Mouse (Mus musculus) hindbrain, embryonic 13.5 days (tissue): ENCODE measurements at regions not wholly inside any gene's neighbourhood (a gene's known extent, or its start where the extent isn't known, plus 50 kb on each side); places are given as distances from the start of the nearest gene placed in this dataset.
A peak's percentile ranks its signal among the peaks of the same experiment; 100 is the strongest.

Experiments
- ATAC-seq: fragments of 200-750 bp; cut with Nextera tagmentation; 2 replicates; pipeline ENCODE4 v1.8.0; 2017; ENCODE audit warnings: moderate TSS enrichment; ENCODE audit not compliant: low FRiP score
- H3K27ac ChIP-seq: fragments of 300-500 bp; sonication (generic); 2 replicates; pipeline ENCODE4 v1.5.1; 2015; ENCODE audit warnings: inconsistent platforms, mild to moderate bottlenecking, moderate library complexity
- H3K27me3 ChIP-seq: fragments of 300-500 bp; sonication (generic); 2 replicates; pipeline ENCODE4 v1.6.1; 2015; ENCODE audit warnings: mild to moderate bottlenecking, inconsistent platforms
- H3K36me3 ChIP-seq: fragments of 300-500 bp; sonication (generic); 2 replicates; pipeline ENCODE4 v1.6.1; 2015; ENCODE audit warnings: mild to moderate bottlenecking, inconsistent platforms
- H3K4me1 ChIP-seq: fragments of 300-500 bp; sonication (generic); replicated peaks from 2 replicates; pipeline ENCODE4 v1.6.1; 2015; ENCODE audit warnings: inconsistent platforms
- H3K4me2 ChIP-seq: fragments of 300-500 bp; sonication (generic); 2 replicates; pipeline ENCODE4 v1.6.1; 2015; ENCODE audit warnings: inconsistent platforms, mild to moderate bottlenecking, moderate library complexity
- H3K4me3 ChIP-seq: fragments of 300-500 bp; sonication (generic); 2 replicates; pipeline ENCODE4 v1.5.1; 2015; ENCODE audit warnings: mild to moderate bottlenecking, inconsistent platforms
- H3K9ac ChIP-seq: fragments of 300-500 bp; sonication (generic); 2 replicates; pipeline ENCODE4 v1.6.1; 2015; ENCODE audit warnings: mild to moderate bottlenecking, inconsistent platforms
- H3K9me3 ChIP-seq: fragments of 300-500 bp; sonication (generic); 2 replicates; pipeline ENCODE4 v1.6.1; 2016; ENCODE audit warnings: inconsistent platforms
- WGBS: fragments of 180-500 bp; shearing (Covaris S2); methylation state at CpG from one replicate; pipeline ENCODE4 v1.1.7; 2015; 5-methylcytosine and 5-hydroxymethylcytosine counted together

DNA sequence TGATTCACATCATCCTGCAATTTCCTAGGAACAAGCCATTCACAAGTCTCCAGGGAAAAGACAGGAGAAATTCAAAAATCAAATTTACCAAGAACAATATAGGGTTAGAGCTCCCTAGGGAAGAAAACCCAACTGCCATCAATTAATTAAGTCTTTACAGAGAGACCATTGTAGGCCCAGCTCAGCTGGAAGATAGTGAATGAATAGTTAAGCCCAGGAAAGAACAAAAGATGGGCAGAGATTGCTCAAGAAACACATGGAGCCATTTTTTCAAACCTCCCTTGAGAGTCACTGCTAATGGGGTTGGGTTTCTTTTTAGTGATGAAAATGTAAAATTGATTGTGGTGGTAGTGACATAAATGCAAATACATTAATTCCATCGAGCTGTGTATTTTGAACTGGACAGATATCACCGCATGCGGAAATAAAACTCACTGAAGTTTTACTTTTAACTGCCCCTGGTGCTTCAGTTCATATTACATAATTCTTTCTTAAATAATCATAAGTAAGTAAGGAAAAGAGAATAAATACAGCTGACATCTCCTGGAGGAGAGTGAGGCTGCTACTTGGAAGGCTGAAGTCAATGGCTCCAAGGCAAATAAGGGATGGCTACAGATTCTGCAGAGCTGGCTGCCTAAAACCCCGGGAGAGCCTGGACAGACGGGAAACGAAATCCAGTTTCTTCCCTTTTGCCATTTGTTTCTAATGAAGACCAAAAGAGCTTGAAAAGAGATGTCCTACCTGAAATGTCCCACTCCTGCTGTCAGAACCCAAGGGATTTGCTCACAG, 106.5 kb downstream of the Fzd1 start:
- ATAC-seq: peak; percentile 90
- Histone ChIP-seq H3K27ac (no peak overlapping the region), H3K27me3 (no peaks in the 10 kb centered on the region), H3K4me1 (peaks cover 20% of the 10 kb centered on the region), H3K9me3 (no peaks in the 10 kb centered on the region), H3K36me3 (no peaks in the 10 kb centered on the region), H3K9ac (no peak overlapping the region), H3K4me2 (no peak overlapping the region), H3K4me3 (no peak overlapping the region)
- WGBS: 24% methylated on average over 6 of the region's 6 CpGs

DNA sequence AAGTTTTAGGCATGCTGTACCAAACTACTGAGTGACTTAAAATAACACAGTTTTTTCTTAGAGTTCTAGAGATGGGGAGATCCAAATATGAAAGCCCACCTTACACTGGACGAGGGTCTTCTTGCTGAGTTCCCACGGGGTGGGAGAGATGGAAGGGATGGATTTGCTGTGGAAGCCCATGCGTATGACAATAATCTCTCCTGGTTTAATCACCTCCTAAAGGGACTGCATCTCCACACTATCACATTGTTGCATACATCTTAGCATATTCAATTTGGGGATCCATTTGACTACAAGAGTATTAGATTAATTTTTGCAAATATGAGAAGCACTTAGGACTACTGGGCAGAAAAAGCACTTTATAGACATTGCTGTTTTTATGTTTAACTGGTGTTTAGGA, 107.1 kb downstream of the Fzd1 start:
- no peak overlapping the region for H3K9ac ChIP-seq
- H3K9me3 ChIP-seq: no peaks in the 10 kb centered on the region
- no peak overlapping the region for H3K4me3 ChIP-seq
- peaks cover 20% of the 10 kb centered on the region for H3K4me1 ChIP-seq
- ATAC-seq: peak; percentile 65
- no peak overlapping the region for H3K27ac ChIP-seq
- H3K36me3 ChIP-seq: no peaks in the 10 kb centered on the region
- no peak overlapping the region for H3K4me2 ChIP-seq
- 32% methylated on average over 3 of the region's 3 CpGs for WGBS
- no peaks in the 10 kb centered on the region for H3K27me3 ChIP-seq

DNA sequence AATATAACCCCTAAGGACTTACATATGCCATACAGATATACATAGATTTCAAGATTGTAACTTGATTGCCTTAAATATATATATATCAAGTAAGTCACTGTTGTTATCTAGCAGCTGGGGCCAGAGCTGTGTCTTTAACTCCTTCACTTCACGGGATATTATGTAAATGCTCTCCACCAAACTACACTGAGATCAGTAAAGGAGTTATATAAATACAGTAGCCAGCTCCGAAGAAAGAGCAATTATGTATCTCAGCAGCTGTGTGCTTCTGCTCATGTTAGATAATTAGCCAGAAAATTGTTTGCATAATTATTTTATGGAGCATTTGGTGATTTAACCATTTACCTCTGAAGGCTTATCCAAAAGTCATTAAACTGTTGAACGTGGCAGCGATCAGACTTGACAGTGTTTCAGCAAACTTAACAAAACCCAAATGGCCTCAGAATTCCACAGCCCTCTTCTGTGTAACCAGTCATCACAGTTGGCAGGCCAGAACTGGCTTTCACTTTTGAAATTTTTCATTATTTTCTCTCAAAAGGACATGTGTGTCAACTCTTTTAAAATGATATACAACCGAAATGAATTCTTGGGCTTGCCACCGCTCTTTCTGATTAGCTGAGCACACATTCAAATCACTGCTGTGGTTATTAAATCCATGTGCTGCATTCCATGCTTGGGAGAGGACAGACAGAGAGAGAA, 107.8 kb downstream of the Fzd1 start:
- no peak for ATAC-seq
- H3K9me3 ChIP-seq: no peaks in the 10 kb centered on the region
- H3K27me3 ChIP-seq: no peaks in the 10 kb centered on the region
- 51% methylated on average over 6 of the region's 6 CpGs for WGBS
- no peak overlapping the region for H3K4me3 ChIP-seq
- H3K9ac ChIP-seq: no peak overlapping the region
- no peak overlapping the region for H3K27ac ChIP-seq
- H3K36me3 ChIP-seq: no peaks in the 10 kb centered on the region
- H3K4me1 ChIP-seq: peaks cover 20% of the 10 kb centered on the region
- no peak overlapping the region for H3K4me2 ChIP-seq

DNA sequence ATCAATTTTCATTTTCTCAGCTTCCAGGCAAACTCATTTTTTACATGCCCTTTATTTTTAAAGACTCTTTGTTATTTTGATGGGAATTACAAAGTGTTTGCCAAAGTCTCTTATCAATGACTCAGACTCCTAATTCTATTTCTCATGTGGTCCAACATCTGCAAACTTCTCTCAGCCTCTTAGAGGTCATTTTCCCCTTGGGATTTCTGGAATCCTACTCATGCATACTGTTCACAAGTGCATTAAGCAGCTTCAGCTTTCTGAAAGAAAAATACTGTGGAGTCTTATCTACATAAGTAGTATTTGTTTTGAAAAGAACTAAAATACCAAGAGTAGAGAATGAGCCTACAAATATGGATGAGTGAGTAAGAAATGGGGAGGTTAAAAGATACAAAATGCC, 116.8 kb downstream of the Fzd1 start:
- Histone ChIP-seq H3K4me2 (no peak overlapping the region), H3K4me3 (no peak overlapping the region), H3K27ac (no peak overlapping the region), H3K36me3 (no peaks in the 10 kb centered on the region), H3K4me1 (no peaks in the 10 kb centered on the region), H3K9ac (no peak overlapping the region), H3K9me3 (no peaks in the 10 kb centered on the region), H3K27me3 (no peaks in the 10 kb centered on the region)
- ATAC-seq: no peak

DNA sequence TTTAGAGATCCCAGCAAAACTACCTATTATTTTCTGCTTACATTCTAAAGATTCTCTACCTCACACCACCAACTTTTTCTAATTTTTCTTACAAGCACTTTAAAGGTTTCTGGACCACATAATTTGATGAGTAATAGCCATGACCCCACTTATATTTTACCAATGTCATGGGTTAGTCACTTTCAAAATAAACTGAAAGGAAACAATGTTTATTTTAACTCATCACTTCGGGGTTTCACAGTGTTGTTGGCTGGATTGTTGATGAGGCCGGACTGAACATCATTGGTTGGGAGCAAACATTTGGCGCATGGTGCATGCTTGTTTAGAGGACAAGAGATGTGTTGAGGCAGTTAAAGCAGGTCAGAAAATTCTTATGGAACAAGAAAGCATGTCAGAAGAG, 124.1 kb downstream of the Fzd1 start:
- Histone ChIP-seq H3K4me2 (no peak overlapping the region), H3K9me3 (no peaks in the 10 kb centered on the region), H3K4me3 (no peak overlapping the region), H3K36me3 (no peaks in the 10 kb centered on the region), H3K27ac (no peak overlapping the region), H3K27me3 (no peaks in the 10 kb centered on the region), H3K9ac (no peak overlapping the region), H3K4me1 (no peaks in the 10 kb centered on the region)
- WGBS: 86% methylated on average over 3 of the region's 3 CpGs
- no peak for ATAC-seq

DNA sequence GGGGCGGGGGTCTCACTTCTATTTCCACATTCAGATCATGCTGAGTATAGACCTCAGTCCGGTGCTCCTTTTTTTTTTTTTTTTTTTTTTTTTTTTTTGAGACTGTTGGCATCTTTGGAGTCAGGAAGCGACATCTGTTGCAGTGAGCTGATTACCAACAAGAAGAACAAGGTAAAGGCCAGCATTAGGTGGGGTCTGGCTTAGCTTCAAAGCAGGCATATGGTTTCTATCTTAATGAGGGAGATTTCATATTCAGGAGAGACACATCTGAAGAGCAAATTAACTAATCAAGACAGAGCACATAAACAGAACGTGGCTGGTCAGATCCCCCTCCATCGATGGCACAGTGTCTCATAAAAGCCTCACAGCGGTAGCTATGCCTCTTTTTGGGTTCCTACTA, 132.6 kb downstream of the Fzd1 start:
- Histone ChIP-seq H3K4me2 (no peak overlapping the region), H3K36me3 (no peaks in the 10 kb centered on the region), H3K27me3 (no peaks in the 10 kb centered on the region), H3K9me3 (no peaks in the 10 kb centered on the region), H3K27ac (no peak overlapping the region), H3K4me1 (no peaks in the 10 kb centered on the region), H3K9ac (no peak overlapping the region), H3K4me3 (no peak overlapping the region)
- ATAC-seq: no peak
- WGBS: 81% methylated on average over 6 of the region's 6 CpGs

DNA sequence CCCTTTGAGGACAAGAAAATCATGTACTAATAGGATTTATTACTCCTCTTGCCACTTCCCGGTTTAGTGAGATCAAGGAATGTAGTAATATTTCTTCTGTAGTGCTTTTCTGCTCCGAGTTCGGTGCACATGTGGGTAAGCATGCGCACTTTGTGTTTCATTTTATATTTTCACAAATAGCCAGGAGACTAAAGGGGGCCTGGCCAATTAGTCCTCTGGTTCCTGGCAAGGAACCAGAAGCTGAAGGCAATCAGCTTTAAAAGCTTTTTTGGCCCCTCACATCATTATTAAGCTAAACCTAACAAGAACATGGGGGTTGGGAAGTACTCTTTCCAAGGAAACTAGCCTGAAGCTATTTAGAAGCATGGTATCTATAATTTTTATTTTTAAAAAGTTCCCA, 134.2 kb downstream of the Fzd1 start:
- Histone ChIP-seq H3K4me2 (no peak overlapping the region), H3K9ac (no peak overlapping the region), H3K4me1 (no peaks in the 10 kb centered on the region), H3K27ac (no peak overlapping the region), H3K36me3 (no peaks in the 10 kb centered on the region), H3K4me3 (no peak overlapping the region), H3K9me3 (no peaks in the 10 kb centered on the region), H3K27me3 (no peaks in the 10 kb centered on the region)
- ATAC-seq: no peak
- WGBS: 77% methylated on average over 4 of the region's 4 CpGs

DNA sequence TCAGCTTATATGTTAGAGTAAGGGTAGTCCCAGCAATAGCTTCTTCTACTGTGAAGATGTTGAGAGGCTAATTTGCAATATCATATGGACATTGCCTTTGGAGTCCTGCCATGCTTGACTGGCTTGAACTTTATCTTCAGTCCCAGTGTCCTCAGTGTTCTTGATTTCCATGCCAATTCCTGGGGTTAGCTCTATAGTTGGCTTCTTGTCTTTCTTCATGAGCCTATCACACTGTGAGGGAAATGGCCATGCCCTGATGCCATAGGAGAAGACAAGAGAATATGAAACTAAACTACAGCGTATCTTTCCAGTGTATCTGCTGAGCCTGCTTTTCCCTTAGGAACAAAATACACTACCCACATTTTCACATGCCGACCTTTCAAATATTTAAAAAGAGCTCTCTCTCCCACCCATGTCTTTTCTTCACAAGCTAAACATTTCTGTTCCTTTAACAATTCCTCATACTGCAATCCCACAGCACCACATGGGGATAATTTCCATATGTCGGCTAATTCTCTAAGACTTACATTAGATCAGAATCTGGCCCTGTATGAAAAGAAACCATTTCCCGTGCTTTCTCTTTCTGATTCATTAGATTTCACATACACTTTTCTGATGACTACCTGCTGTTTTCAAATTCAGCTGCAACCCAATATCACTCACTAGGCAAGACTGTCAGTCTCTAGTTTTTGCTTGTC, 137.2 kb downstream of the Fzd1 start:
- H3K4me3 ChIP-seq: no peak overlapping the region
- H3K36me3 ChIP-seq: no peaks in the 10 kb centered on the region
- no peak overlapping the region for H3K4me2 ChIP-seq
- no peak overlapping the region for H3K27ac ChIP-seq
- no peaks in the 10 kb centered on the region for H3K4me1 ChIP-seq
- H3K9ac ChIP-seq: no peak overlapping the region
- H3K9me3 ChIP-seq: no peaks in the 10 kb centered on the region
- ATAC-seq: no peak
- no peaks in the 10 kb centered on the region for H3K27me3 ChIP-seq
- WGBS: 71% methylated on average over 4 of the region's 4 CpGs

DNA sequence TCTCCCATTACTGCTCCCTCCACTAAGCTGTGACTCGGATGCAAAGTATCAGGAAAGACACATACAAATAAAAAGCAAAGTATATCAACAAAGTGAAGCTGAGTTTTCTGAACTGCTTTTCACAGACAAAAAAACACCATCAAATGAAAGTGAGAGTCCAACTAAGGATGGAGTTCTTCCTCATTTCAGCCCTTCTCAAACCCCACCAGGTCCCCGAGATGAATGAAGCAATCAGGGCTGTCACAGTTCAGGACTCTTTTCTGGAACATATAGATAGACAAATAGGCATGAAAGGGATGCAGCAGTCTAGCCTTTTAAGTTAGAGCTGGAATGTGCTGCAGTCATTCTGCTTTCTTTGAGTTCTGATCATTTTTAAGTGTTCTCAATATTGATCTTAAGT, 142.6 kb downstream of the Fzd1 start:
- Histone ChIP-seq H3K9ac (no peak overlapping the region), H3K27ac (no peak overlapping the region), H3K4me3 (no peak overlapping the region), H3K9me3 (no peaks in the 10 kb centered on the region), H3K36me3 (no peaks in the 10 kb centered on the region), H3K27me3 (no peaks in the 10 kb centered on the region), H3K4me1 (no peaks in the 10 kb centered on the region), H3K4me2 (no peak overlapping the region)
- no peak for ATAC-seq
- 76% methylated on average over 2 of the region's 2 CpGs for WGBS

DNA sequence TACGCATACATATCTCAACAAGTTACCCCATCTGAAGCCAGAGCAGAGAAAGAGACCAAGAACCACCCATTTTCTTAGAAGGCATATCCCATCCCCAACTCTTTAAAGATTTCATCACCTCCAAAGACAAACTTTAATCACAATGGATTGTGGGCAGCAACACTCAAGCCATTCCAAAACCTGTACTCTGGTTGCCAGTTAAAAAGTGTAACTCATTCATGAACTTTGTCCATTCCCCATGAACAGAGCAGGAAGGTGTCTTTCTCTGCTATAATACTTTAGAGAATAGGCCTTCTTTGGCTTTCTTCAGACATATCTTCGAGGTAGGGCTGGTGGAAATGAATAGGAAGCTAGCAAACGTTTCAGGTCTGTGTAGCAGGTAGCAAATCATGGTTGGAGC, 160.4 kb downstream of the Fzd1 start:
- no peak overlapping the region for H3K4me2 ChIP-seq
- 86% methylated on average over 3 of the region's 3 CpGs for WGBS
- H3K4me3 ChIP-seq: no peak overlapping the region
- ATAC-seq: no peak
- no peak overlapping the region for H3K27ac ChIP-seq
- no peaks in the 10 kb centered on the region for H3K4me1 ChIP-seq
- H3K36me3 ChIP-seq: no peaks in the 10 kb centered on the region
- no peaks in the 10 kb centered on the region for H3K9me3 ChIP-seq
- H3K9ac ChIP-seq: no peak overlapping the region
- no peaks in the 10 kb centered on the region for H3K27me3 ChIP-seq

DNA sequence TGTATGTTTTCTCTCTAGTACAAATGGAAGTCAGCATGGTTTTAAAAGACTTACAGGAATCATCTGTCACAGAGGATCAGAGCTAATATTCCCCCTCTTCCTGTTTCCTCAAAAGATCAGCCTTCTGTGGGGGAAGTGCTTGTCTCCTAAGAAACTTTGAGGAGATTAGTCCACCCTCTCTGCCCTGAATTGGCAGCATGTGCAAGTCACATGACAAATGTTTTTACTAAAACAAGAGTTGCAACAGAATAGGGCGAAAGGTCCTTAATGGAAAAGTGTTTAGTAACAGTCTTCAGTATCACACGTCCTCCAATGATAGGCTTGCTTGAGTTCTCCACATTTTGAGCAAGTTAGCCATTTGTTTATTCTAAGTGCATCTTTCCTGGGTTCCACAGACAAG, 162.8 kb downstream of the Fzd1 start:
- H3K4me2 ChIP-seq: no peak overlapping the region
- H3K36me3 ChIP-seq: no peaks in the 10 kb centered on the region
- 81% methylated on average over 2 of the region's 2 CpGs for WGBS
- H3K4me3 ChIP-seq: no peak overlapping the region
- no peaks in the 10 kb centered on the region for H3K4me1 ChIP-seq
- H3K27me3 ChIP-seq: no peaks in the 10 kb centered on the region
- no peak overlapping the region for H3K9ac ChIP-seq
- H3K9me3 ChIP-seq: no peaks in the 10 kb centered on the region
- ATAC-seq: no peak
- H3K27ac ChIP-seq: no peak overlapping the region

DNA sequence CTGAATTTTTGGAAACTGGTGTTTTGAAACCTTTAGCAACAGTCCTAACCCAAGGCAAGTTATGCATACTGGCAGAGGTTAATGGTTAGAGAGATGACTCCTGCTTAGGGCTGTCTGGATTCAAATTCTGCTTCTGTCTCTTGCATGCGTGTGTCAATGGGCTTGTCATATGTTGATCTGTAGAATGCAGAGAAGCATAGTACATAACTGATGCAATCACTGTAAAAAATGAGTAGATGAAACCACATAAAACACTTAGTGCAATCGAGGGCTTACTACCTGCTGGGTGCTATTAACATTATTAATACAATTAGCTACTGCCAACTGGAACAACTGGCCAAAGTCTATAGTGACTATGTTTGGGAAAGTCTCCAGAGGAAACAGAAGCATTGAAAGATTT, 163.3 kb downstream of the Fzd1 start:
- Histone ChIP-seq H3K27me3 (no peaks in the 10 kb centered on the region), H3K4me1 (no peaks in the 10 kb centered on the region), H3K9ac (no peak overlapping the region), H3K4me2 (no peak overlapping the region), H3K27ac (no peak overlapping the region), H3K9me3 (no peaks in the 10 kb centered on the region), H3K4me3 (no peak overlapping the region), H3K36me3 (no peaks in the 10 kb centered on the region)
- ATAC-seq: no peak
- whole genome bisulfite sequencing: 77% methylated on average over 2 of the region's 2 CpGs
